Mouse (Mus musculus): ENCODE results near the gene Phf11d.
"Not testable (repeated sequence)": the region's sequence is repeated elsewhere in the genome, so short reads cannot be mapped to it uniquely, and the experiment has no call there.

Gene Phf11d

GRCm38 (mm10) chr14:59365244-59365644 is at the start of gene Phf11d:
TSS of gene Phf11d (minus strand) at chr14:59365470.
- peak in 1 of 2 experiments; percentile 7 for DNase-seq (ENCODE audit: low spot score in 2 of 2)

GRCm38 (mm10) chr14:59414979-59415378 is 49.7 kb upstream of the Phf11d start:
- not testable (repeated sequence) for DNase-seq (ENCODE audit: low spot score in 2 of 2)

- DNase-seq (ENCODE audit: low spot score in 2 of 2) = no peak
Observed at GRCm38 (mm10) chr14:59396999-59397398, 31.7 kb upstream of the Phf11d start.

GRCm38 (mm10) chr14:59395281-59395680 is 30.0 kb upstream of the Phf11d start, which contains the start of gene Phf11c:
TSS of gene Phf11c (minus strand) at chr14:59395381.
- DNase-seq (ENCODE audit: low spot score in 2 of 2) = no peak

DNA sequence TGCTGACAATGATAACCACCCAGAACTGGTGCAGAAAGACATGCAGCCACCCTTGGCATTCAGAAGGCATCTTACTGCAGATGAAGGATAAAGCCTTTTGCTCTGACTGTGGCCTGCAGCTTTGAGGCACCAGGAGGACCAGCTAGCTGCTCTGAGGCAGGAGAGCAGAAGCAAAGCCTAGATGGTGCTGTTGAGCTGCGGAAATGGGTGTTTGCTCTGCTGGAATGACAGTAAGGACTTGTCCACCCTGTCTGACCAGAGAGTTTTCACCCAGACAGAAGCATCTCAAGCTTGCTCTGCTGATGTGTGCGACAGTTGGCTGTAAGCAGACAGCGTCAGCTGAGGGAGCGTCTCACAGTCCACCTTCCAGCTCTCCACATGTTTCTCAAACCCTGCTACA is 24.9 kb upstream of the Phf11d start:
- DNase-seq (ENCODE audit: low spot score in 2 of 2) = peak; percentile 13 to 23

GRCm38 (mm10) chr14:59389532-59389931 is 24.3 kb upstream of the Phf11d start:
- no peak for DNase-seq (ENCODE audit: low spot score in 2 of 2)

DNA sequence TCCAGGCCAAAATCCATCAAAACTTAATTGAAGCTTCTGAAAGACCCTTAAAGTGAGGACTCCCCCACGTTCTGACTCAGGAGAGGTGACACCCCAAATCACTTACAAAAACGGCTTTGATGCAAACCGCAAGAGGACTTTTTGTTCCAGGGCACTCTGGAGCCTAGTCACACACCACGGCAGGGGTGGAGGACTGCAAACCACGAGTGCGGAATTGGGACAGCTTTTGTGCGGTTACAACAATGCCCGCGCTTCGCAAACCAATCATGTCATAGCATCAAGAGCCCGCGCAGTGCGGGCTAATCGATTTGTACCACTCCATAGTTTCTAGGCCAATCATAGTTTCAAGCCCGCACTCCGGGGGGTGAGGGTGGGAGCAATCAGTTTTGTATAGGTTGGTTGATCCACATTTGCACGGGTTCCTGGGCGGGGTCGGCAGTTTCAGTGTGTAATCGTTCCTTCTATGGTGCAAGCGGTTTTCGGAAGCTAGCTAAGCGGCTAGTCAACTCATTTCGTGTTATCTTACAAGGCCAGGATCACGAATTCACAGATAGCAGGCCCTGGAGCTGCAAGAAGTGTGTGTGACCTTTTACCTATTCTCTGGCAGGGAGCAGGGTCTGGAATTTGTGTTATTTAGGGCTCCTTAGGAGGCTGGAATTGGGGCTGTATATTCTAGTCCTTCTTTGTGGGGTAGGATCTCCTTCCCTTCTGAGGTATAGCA is 5.2 kb upstream of the Phf11d start:
- DNase-seq (ENCODE audit: low spot score in 2 of 2) = no peak

DNA sequence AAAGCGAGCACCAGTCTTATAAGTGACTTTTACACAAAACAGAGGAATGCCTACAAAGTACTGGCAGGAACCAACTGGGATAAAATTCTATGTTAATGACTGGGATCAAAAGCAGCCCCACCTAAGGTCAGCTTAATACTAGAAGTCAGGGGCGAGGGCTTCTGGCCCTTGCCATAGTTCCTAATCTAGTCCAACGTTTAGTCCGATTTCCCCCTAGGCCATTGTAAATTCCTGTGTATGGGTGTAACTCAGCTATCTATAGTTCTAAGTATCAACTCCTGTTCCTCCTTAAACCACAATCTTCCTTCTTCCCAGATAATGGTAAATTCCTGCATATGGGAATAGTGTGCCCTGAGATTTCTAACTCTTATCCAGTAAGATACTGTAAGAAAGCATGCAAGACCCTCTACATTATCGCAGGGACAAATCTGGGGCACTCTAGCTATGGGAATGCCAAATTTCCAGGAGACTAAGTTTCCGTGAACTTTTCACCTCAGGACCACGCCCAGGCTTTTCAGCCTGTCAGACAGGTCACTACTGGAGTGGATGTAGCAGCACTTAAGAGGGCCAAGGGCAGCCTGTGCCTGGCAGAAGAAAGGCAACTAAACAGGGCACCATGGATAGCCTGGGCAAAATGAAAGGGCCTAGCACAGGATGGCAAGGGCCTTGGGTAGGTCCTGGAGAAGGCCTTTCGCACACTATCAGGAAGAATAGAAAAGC is 1.3 kb upstream of the Phf11d start:
- DNase-seq (ENCODE audit: low spot score in 2 of 2) = no peak

- DNase-seq (ENCODE audit: low spot score in 2 of 2) = not testable (repeated sequence)
Observed at GRCm38 (mm10) chr14:59341189-59341588, 24.1 kb downstream of the Phf11d start, which contains the start of gene Phf11b. TSS of gene Phf11b (minus strand) at chr14:59341351.

GRCm38 (mm10) chr14:59339541-59339940 is 25.7 kb downstream of the Phf11d start:
- DNase-seq (ENCODE audit: low spot score in 2 of 2) = no peak

- DNase-seq (ENCODE audit: low spot score in 2 of 2) = not testable (repeated sequence)
Observed at GRCm38 (mm10) chr14:59336056-59336455, 29.2 kb downstream of the Phf11d start.

DNA sequence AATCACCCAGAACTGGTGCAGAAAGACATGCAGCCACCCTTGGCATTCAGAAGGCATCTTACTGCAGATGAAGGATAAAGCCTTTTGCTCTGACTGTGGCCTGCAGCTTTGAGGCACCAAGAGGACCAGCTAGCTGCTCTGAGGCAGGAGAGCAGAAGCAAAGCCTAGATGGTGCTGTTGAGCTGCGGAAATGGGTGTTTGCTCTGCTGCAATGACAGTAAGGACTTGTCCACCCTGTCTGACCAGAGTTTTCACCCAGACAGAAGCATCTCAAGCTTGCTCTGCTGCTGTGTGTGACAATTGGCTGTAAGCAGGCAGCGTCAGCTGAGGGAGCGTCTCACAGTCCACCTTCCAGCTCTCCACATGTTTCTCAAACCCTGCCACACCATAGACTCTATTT is 34.8 kb downstream of the Phf11d start:
- peak; percentile 5 to 14 for DNase-seq (ENCODE audit: low spot score in 2 of 2)

DNA sequence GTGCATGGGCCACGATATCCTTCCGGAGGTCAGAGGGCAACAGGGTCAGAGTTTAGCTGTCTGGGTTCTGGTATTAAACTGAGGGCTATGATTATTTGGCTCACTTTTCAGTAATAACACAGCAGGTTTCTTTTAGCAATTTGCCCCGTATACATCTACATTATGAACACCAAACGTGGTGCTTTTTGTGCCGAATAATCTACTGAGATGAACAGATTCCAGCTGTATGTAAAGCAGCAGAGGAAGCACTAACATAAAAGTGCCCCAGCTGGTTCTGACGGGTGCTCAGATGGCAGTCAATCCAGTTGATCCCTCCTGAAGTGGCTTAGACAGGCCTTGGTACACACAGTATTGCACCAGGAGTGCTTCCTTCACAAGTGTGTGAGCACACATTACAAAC is 45.3 kb downstream of the Phf11d start:
- not testable (repeated sequence) for DNase-seq (ENCODE audit: low spot score in 2 of 2)

- not testable (repeated sequence) for DNase-seq (ENCODE audit: low spot score in 2 of 2)
Observed at GRCm38 (mm10) chr14:59319036-59319435, 46.2 kb downstream of the Phf11d start.
